Mouse (Mus musculus): ENCODE data around the gene Tgm7.

The Tgm7 gene

GRCm38 (mm10) chr2:121082626-121083025 is 27.0 kb downstream of the Tgm7 start:
- ATAC-seq (ENCODE audit: insufficient number of reproducible peaks, low FRiP score, low TSS enrichment) = no peak

GRCm38 (mm10) chr2:121074747-121075146 is 34.8 kb downstream of the Tgm7 start:
- ATAC-seq (ENCODE audit: insufficient number of reproducible peaks, low FRiP score, low TSS enrichment) = no peak

GRCm38 (mm10) chr2:121071871-121072270 is 37.7 kb downstream of the Tgm7 start:
- ATAC-seq (ENCODE audit: insufficient number of reproducible peaks, low FRiP score, low TSS enrichment) = no peak

- no peak for ATAC-seq (ENCODE audit: insufficient number of reproducible peaks, low FRiP score, low TSS enrichment)
Measured at GRCm38 (mm10) chr2:121069506-121069905, 40.1 kb downstream of the Tgm7 start.

GRCm38 (mm10) chr2:121067116-121067515 is 42.5 kb downstream of the Tgm7 start:
- no peak for ATAC-seq (ENCODE audit: insufficient number of reproducible peaks, low FRiP score, low TSS enrichment)

- ATAC-seq (ENCODE audit: insufficient number of reproducible peaks, low FRiP score, low TSS enrichment) = no peak
Measured at GRCm38 (mm10) chr2:121061315-121061714, 48.3 kb downstream of the Tgm7 start.

- ATAC-seq (ENCODE audit: insufficient number of reproducible peaks, low FRiP score, low TSS enrichment) = no peak
Measured at GRCm38 (mm10) chr2:121057997-121058396, 51.6 kb downstream of the Tgm7 start.

- no peak for ATAC-seq (ENCODE audit: insufficient number of reproducible peaks, low FRiP score, low TSS enrichment)
Measured at GRCm38 (mm10) chr2:121055915-121056314, 53.7 kb downstream of the Tgm7 start.

- 0 out of 2 replicates have a peak, but pooled peaks have one; percentile 49 for ATAC-seq (ENCODE audit: insufficient number of reproducible peaks, low FRiP score, low TSS enrichment)
Measured at GRCm38 (mm10) chr2:121054060-121054459, 55.5 kb downstream of the Tgm7 start.

- ATAC-seq (ENCODE audit: insufficient number of reproducible peaks, low FRiP score, low TSS enrichment) = no peak
Measured at GRCm38 (mm10) chr2:121052176-121052575, 57.4 kb downstream of the Tgm7 start.

GRCm38 (mm10) chr2:121045653-121046052 is 63.9 kb downstream of the Tgm7 start:
- no peak for ATAC-seq (ENCODE audit: insufficient number of reproducible peaks, low FRiP score, low TSS enrichment)

All from cerebellum, adult (tissue).